Mouse (Mus musculus) ES-E14 (cell line): Measurements from ENCODE around the gene Slc35e3. TPM values are rescaled to one million over a fixed set of nuclear protein-coding genes. Genes with fewer than 3 reads are reported as not detected.

ENCODE experiments used
- DNase-seq: peaks from one replicate; pipeline ENCODE4 v3.0.0-alpha.2; 2013; ENCODE audit warnings: low read depth, low spot score
- H3K27ac ChIP-seq: 2 replicates; pipeline ENCODE4 v1.5.1; 2012; ENCODE audit warnings: low read depth, mild to moderate bottlenecking, low read length, moderate library complexity, mixed read lengths; ENCODE audit not compliant: poor library complexity, insufficient read depth, severe bottlenecking
- H3K36me3 ChIP-seq: 2 replicates; pipeline ENCODE4 v1.6.1; 2012; ENCODE audit warnings: mild to moderate bottlenecking, low read length, moderate library complexity, mixed read lengths; ENCODE audit not compliant: control insufficient read depth, poor library complexity, insufficient read depth, severe bottlenecking
- H3K4me1 ChIP-seq, 2 experiments: fragments of 150-350 bp in 1 of 2; sonication (generic) in 1 of 2; 2 replicates each; pipeline ENCODE4 v1.6.1; 2012; ENCODE audit warnings: low read length in 2 of 2, mild to moderate bottlenecking in 1 of 2, mixed read lengths in 1 of 2; ENCODE audit not compliant: control insufficient read depth in 2 of 2, insufficient read depth in 2 of 2, poor library complexity in 1 of 2
- H3K4me3 ChIP-seq, 2 experiments: fragments of 150-350 bp in 1 of 2; sonication (generic) in 1 of 2; 2 replicates each; pipeline ENCODE4 v1.5.1; 2012; ENCODE audit warnings: low read length in 2 of 2, low read depth in 1 of 2, mild to moderate bottlenecking in 1 of 2, mixed read lengths in 1 of 2; ENCODE audit not compliant: insufficient read depth in 1 of 2, poor library complexity in 1 of 2, severe bottlenecking in 1 of 2
- H3K9ac ChIP-seq: 2 replicates; pipeline ENCODE4 v1.6.1; 2012; ENCODE audit warnings: low read depth, mild to moderate bottlenecking, low read length, mixed read lengths; ENCODE audit not compliant: poor library complexity, insufficient read depth, severe bottlenecking
- H3K9me3 ChIP-seq: fragments of 150-350 bp; sonication (generic); 2 replicates; pipeline ENCODE4 v1.6.1; 2012; ENCODE audit warnings: low read depth, mild to moderate bottlenecking, low read length; ENCODE audit not compliant: control insufficient read depth, insufficient read depth
- CHD2 ChIP-seq: IDR thresholded peaks from 2 replicates; pipeline ENCODE4 v1.6.1; 2014; ENCODE audit warnings: mild to moderate bottlenecking, low read depth, low read length, inconsistent platforms
- HCFC1 ChIP-seq: IDR thresholded peaks from 2 replicates; pipeline ENCODE4 v1.6.1; 2012; ENCODE audit warnings: low read length, inconsistent platforms, borderline replicate concordance; ENCODE audit not compliant: insufficient read depth
- MAFK ChIP-seq: IDR thresholded peaks from 2 replicates; pipeline ENCODE4 v1.6.1; 2014; ENCODE audit warnings: mild to moderate bottlenecking, low read depth, low read length, inconsistent platforms; ENCODE audit not compliant: insufficient read depth
- ZC3H11A ChIP-seq: IDR thresholded peaks from 2 replicates; pipeline ENCODE4 v1.6.1; 2012; ENCODE audit warnings: low read depth, mild to moderate bottlenecking, inconsistent platforms, low read length, borderline replicate concordance
- ZNF384 ChIP-seq: IDR thresholded peaks from 2 replicates; pipeline ENCODE4 v1.6.1; 2012; ENCODE audit warnings: low read depth, low read length, inconsistent platforms
- in situ Hi-C, 2 experiments: fragments of 600-800 bp; cut with MboI; formaldehyde crosslinking; loops; one replicate each; pipeline ENCODE4 v1.15.1; 2025; ENCODE audit warnings: low sequenced_read_pairs in 2 of 2, inconsistent platforms in 1 of 2; ENCODE audit not compliant: unreplicated experiment in 2 of 2
- total RNA-seq: library from RNA; depleted of rRNA; stranded (reverse); fragments of 300-350 nt; gene quantifications from 2 replicates; pipeline ENCODE4 v1.2.3, GENCODE M21; 2012

The Slc35e3 gene
- total RNA-seq, 1 experiment, result 16.3 TPM

- in situ Hi-C loops, result no loop called here
- TF ChIP-seq ZNF384 (no peak), HCFC1 (no peak), CHD2 (no peak), MAFK (no peak), ZC3H11A (no peak)
- Histone ChIP-seq H3K9me3 (no peaks in the 10 kb centered on the region), H3K9ac (no peak overlapping the region), H3K27ac (no peak overlapping the region), H3K4me1 (peaks cover 0 to 2% of the 10 kb centered on the region in 2 experiments; a peak in 1 of 4 replicates), H3K36me3 (peaks cover 43% of the 10 kb centered on the region), H3K4me3 (no peak overlapping the region)
- DNase-seq, result no peak
Measured at GRCm38 (mm10) chr10:117701034-117701829, 44.9 kb downstream of the Slc35e3 start.

GRCm38 (mm10) chr10:117700450-117700849 lies 45.7 kb downstream of the Slc35e3 start:
- no peaks in the 10 kb centered on the region for H3K9me3 ChIP-seq
- no peak overlapping the region for H3K27ac ChIP-seq
- H3K9ac ChIP-seq, result no peak overlapping the region
- TF ChIP-seq ZC3H11A (no peak), ZNF384 (no peak), CHD2 (no peak), HCFC1 (no peak), MAFK (no peak)
- peaks cover 44% of the 10 kb centered on the region for H3K36me3 ChIP-seq
- no peak overlapping the region for H3K4me3 ChIP-seq
- DNase-seq, result no peak
- peaks cover 0 to 2% of the 10 kb centered on the region in 2 experiments; a peak in 1 of 4 replicates for H3K4me1 ChIP-seq
- in situ Hi-C loops, result no loop called here

DNA sequence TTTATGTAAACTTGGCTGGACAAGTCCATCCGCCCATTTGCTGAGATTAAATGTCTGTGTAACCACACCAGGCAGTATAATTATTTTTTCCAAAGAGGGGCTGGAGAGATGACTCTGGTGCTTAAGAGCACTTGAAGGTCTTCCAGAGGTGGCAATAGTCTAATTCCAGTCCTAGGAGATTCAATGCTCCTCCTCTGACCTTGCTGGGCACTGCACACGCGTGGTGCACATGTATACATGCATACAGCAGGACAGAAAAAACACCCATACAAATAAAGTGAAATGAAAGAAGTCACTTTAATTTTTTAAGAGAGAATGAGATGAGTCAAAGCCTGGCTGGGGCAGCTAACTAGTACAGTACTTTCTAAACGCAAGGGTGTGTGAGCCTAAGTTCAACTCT lies 46.3 kb downstream of the Slc35e3 start:
- in situ Hi-C loops, result no loop called here
- Histone ChIP-seq H3K9ac (no peak overlapping the region), H3K36me3 (peaks cover 43% of the 10 kb centered on the region), H3K27ac (no peak overlapping the region), H3K4me1 (peaks cover 0 to 2% of the 10 kb centered on the region in 2 experiments; a peak in 1 of 4 replicates), H3K4me3 (no peak overlapping the region), H3K9me3 (no peaks in the 10 kb centered on the region)
- DNase-seq, result no peak
- TF ChIP-seq MAFK (no peak), HCFC1 (no peak), ZC3H11A (no peak), CHD2 (no peak), ZNF384 (no peak)

- peaks cover 0 to 2% of the 10 kb centered on the region in 2 experiments; a peak in 1 of 4 replicates for H3K4me1 ChIP-seq
- no peak overlapping the region for H3K9ac ChIP-seq
- DNase-seq, result no peak
- H3K9me3 ChIP-seq, result no peaks in the 10 kb centered on the region
- no peak overlapping the region for H3K27ac ChIP-seq
- H3K36me3 ChIP-seq, result peaks cover 42% of the 10 kb centered on the region
- no peak overlapping the region for H3K4me3 ChIP-seq
- TF ChIP-seq ZNF384 (no peak), HCFC1 (no peak), CHD2 (no peak), MAFK (no peak), ZC3H11A (no peak)
- in situ Hi-C loops, result no loop called here
Measured at GRCm38 (mm10) chr10:117698313-117699138, 47.6 kb downstream of the Slc35e3 start.
